Mouse (Mus musculus) layer of hippocampus, postnatal 25 days (tissue): ENCODE measurements at regions not wholly inside any gene's neighbourhood (a gene's known extent, or its start where the extent isn't known, plus 50 kb on each side); places are given as distances from the start of the nearest gene placed in this dataset.
A peak's percentile ranks its signal among the peaks of the same experiment; 100 is the strongest.

Source experiments
- DNase-seq, 2 experiments: peaks; one replicate each; pipeline ENCODE4 v3.0.0; 2022; ENCODE audit warnings: mixed read lengths in 2 of 2, low spot score in 1 of 2; ENCODE audit errors: extremely low spot score in 1 of 2

DNA sequence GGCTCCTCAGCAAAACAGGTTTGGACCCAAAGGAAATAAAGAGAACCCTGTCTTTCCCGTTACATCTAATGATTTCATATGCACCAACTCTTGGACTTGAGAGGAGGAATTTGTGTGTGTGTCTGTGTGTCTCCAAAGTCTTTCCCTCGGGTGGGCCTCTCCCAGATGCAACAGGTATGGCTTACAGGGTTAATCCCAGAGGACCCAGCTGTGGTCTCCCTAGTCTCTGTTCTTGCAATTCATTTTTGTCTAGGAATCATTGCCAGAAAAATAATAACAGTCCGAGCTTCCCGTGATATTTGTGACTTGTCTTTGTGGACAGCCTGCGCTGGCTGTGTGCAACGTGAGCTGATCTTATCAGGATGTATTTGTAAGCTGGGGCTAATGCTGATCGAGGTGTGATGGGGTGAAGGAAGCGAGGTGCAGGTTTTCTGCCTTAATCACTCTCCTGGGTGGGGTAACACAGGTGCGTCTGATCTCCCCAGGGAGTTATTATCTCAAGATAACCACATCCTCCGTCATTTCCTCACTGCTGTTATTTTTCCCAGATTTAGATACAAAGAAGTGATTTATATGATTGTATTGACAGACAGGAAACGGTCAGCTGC lies 627.2 kb upstream of the Sox9 start:
- no peak for DNase-seq

DNA sequence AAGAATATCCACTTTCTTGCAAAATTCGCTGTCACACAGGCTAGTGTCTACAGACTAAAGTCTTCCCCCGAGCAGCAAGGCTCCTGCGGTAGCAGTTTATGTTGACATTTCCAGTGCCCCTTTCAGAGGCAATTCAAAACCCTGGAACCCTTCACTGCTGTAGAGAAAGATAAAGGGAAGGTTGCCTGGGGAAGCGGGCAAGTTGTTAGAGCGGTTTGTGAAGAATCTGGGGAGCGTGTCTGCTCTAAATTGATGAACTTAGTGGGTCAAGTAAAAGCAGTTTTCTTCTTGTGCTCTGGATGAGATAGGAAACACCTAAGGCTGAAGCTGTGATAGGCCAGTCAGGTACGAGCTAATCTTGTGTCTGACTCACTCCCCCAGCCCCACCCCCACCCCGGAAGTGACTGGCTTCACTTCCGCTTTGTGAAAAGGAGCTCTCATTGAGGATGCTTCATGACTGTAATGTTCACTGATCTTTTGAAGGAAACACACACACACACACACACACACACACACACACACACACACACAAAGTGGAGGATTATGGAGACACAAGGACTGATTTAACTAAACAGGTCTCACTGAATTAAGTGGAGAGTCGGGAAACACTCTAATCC lies 626.6 kb upstream of the Sox9 start:
- no peak for DNase-seq

GRCm38 (mm10) chr11:112163681-112164265 lies 618.3 kb upstream of the Sox9 start:
- no peak for DNase-seq

DNA sequence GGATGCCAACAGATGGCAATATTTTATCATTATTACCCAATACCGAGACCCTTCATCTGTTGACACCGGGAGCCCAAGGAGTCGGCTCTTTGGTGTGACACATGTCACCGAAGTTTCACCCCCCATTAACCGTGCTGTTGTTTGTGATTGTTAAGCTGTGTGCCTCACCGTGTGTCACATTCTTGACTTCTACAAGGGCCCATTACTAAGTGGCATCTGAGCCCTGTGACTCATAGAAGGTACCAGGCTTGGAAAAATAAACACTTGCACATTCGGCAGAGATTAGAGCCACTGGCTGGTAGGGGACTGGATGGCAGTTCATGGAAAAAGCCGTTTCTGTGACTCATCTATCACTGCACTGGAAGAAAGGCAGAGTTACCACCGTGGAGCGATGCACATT lies 608.4 kb upstream of the Sox9 start:
- no peak for DNase-seq

DNA sequence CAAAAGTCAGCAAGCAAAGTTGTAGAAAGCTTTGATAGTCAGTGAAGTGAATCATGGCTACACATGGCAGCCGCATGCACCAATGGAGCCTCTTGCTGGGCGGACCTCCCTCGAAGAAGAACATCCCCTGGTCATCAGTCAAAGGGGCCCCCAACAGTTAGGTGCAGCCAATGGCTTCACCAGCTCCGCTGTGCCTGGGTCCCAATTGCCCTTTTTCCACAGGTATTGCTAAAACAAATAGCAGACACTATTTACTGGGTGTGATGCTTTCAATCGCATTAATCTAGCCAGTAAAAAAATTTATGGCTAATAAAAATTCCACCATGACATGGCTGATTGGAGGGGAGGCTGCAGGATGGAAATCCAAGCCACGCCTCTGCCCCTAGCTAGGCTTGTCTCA lies 606.7 kb upstream of the Sox9 start:
- DNase-seq, result no peak

DNA sequence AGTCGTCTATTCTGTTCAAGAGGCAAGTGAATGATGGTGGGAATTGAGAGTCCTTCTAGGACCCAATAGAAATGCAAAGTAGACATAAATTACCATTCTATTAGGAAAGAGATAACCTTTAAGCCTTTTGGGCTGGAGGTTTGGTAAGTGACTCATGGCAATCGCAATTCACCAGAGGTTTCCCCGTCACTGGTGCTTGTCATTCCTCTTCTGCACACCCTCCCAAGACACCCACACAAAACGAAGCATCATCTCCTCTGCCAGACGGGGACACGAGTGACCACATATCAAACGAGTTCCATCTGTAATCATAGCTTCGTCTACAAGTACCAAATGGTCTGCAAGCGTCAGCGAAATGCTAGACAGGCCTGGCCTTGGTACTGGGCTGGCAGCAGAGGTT lies 601.4 kb upstream of the Sox9 start:
- DNase-seq, result no peak

DNA sequence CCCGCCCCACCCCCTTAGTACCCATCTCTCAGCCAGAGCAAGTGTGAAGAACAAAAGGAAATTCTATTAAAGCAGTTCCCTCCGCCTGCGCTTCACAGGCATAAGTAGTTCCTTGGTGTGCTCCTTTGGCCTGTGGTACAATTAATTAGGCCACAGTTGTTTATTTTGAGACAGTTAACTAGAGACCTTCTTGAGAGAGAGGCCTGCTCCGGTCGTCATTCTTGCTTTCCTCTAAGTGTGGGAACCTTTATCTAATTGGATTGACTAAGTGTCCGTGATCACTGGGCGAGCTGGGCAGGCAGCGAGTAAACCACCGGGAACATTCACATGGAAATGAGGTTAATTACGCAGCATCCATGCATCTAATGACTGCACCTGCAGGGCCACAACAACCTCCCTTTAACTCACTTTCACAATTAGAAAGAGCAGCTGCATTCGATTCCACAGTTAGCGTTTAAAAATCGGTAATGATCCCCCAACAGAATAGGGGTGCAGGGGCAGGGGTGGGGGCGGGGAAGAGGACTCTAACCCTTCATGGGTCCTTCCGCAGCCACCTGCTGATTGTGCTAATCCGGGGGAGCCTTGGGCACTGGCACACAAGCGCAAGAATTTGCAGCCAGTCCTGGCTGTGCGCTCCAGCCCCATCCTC lies 584.3 kb upstream of the Sox9 start:
- DNase-seq, result no peak

- DNase-seq, result no peak
These were observed 577.5 kb upstream of the Sox9 start for GRCm38 (mm10) chr11:112204561-112204960.

GRCm38 (mm10) chr11:112209414-112209813 lies 572.6 kb upstream of the Sox9 start:
- peak; percentile 29 to 55 for DNase-seq

- DNase-seq, result no peak
These were observed 562.8 kb upstream of the Sox9 start for GRCm38 (mm10) chr11:112219046-112219720.

- DNase-seq, result no peak
These were observed 547.4 kb upstream of the Sox9 start for GRCm38 (mm10) chr11:112234492-112235116.

- DNase-seq, result no peak
These were observed 542.8 kb upstream of the Sox9 start for GRCm38 (mm10) chr11:112238960-112239884.

DNA sequence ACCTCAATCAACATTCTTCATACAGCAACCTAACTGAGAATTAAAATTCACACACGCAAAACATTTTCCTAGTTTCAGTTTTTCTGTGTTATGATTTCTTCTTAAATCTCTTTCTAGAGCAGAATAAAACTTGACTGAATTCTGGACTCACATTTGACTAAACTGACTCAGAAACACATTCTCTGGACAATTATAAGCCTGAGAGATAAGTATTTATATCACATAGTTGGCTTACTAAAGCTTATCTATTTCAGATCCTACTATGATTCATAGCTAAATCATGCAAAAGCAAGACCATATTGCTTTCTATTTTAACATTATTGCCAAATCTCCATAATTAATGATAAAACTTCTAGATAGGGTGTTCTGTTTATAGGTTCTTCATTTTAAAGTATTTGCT lies 529.5 kb upstream of the Sox9 start:
- DNase-seq, result no peak

DNA sequence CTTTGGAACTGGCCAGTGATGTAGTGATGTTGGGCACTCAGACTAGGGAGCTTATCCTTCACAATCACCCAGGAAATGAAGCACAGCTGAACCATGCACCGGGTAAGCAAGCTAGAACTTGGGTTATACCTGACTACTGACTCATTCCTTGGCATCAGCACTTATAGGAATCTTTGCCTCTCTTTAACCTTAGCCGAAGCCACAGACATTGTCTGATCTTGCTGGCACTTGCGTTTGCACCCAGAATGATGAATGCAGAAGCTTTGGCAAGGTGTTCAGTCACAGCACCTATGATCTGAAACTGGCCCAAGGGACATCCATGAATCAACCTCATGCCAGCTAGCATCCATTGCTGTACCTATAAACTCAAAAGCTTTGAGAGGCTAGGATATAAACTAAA lies 529.0 kb upstream of the Sox9 start:
- no peak for DNase-seq

DNA sequence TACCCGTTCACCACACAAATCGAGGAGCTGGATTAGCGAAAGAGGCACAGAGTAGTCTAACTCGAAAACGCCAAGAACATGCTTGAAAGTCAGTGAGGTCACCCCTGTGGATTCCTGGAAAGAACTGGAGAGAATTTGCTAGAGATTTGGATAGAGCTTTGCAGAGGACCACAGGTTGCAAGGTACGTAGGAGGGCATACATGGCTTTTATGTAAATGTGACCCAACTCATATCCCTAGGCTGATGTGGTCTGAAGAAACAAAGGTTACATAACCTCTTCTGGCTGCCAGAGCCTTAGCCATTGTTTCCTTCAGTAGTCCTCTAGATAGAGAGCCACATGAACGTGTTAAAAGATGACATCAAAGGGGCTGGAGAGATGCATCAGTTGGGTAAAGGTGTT lies 525.7 kb upstream of the Sox9 start:
- no peak for DNase-seq

DNA sequence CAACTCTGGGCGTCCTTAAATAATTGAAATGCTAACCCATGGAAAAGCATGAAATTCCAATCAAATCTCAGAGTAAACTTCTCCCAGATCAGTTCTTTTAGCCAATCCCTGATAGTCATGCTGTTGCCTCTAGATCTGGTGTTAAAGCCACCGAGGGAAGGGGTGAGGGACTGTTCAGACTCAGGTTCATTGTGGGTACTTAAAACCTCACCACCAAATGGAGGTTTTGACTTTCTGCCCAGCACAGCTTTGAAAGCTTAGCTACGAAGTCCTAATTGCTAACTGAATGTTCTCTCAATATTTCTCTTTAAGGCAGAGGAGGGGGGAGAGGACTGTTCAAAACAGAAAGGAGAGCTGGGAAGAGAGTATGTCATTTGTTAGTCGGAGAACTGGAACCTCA lies 517.9 kb upstream of the Sox9 start:
- DNase-seq, result no peak

DNA sequence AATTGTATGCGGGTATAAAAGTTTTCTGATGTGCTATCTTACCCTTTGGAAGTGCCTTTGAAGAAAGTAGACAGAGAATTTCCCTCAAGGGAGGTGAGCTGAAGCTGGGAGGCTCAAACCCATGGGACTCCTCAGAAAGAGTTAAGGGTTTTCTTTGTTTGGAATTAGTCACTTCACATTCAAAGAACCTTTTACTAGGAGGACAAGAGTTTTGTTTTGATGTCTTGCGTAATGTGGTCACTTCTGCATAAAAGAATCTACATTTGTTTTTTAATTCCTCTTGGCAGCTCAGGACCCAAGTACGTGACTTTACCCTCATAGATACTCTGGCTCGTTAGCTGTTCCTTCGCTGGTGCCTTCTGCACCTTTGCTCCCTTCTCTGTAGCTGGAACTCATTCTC lies 511.1 kb upstream of the Sox9 start:
- DNase-seq, result no peak

DNA sequence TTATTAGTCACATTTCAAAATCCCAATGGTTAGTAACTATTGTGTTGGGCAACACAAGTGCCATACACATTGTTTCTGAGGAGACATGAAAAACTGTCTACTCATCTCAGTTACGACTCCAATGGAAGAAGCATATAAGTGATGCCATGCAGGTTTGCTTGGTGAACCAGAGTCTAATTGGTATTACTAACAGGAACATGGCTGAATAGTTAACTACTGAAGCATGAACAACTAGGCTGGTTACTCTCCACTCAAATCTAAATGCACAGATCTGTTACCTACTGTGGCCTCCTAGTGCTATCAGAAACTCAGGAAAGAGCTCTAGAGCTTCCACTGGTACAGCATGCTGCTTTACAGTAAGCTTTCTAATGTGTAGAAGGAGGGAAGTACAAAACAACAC lies 503.5 kb upstream of the Sox9 start:
- no peak for DNase-seq

GRCm38 (mm10) chr11:112282911-112283310 lies 499.1 kb upstream of the Sox9 start:
- no peak for DNase-seq

DNA sequence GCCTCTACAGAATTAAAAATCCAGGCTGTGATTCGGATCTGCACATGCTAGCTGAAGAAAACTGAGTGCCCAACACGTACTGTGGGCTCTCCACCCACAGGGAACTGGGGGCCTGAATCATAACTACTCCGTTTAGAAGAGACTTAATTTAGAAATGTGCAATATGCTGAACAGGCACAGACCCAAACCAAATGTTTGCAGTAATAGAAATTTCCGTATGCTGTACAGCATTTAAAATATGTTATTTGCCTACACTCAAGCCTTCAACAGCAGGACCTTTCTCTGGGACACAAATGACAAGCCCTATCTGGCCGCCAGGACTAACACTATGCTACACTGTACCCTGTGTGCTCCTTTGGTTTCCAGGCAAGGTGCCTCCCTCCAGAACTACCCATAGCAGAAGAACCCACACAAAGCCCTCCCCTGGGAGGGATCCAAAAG lies 483.1 kb upstream of the Sox9 start:
- DNase-seq, result peak; percentile 3 to 18
